ENCODE assay signal across 22 mouse cellular contexts in genomic region chr4:16414178-16414892, GRCm38 (mm10).
DNase-seq lines count a peak whose midpoint lies in the region; ATAC-seq and TF ChIP-seq lines count a peak whose summit lies in the region.
"Had no signal": no experiment of that assay in that cellular context is flagged by ENCODE, and none has a peak within 500 bp of the region (broad histone marks: within the 10 kb centered on the region; RNA-seq: fewer than 3 reads in every experiment).

No protein-coding gene starts in this region.

- H3K9me3 ChIP-seq in limb, embryonic 12.5 days = no peaks in the 10 kb centered on the region
- H3K9me3 ChIP-seq in limb, embryonic 10.5 days (replicated peaks) = no peaks in the 10 kb centered on the region
- no peaks in the 10 kb centered on the region for H3K9me3 ChIP-seq in limb, embryonic 14.5 days (ENCODE audit: control insufficient read depth, low read length)
- H3K9me3 ChIP-seq: embryonic facial prominence, embryonic 12.5 days; embryonic facial prominence, embryonic 15.5 days; forebrain, embryonic 10.5 days; forebrain, embryonic 12.5 days had no signal

- TF ChIP-seq POLR2A in limb, embryonic 14.5 days (IDR thresholded peaks at IDR 0.05; ENCODE audit: borderline replicate concordance, extremely low read depth, insufficient read depth, insufficient read length) = no peak

- H3K9ac ChIP-seq in limb, embryonic 12.5 days (replicated peaks) = no peak overlapping the region
- H3K9ac ChIP-seq in limb, embryonic 14.5 days (ENCODE audit: low read depth, low read length, severe bottlenecking) = no peak overlapping the region
- H3K9ac ChIP-seq: embryonic facial prominence, embryonic 12.5 days; embryonic facial prominence, embryonic 15.5 days; forebrain, embryonic 12.5 days had no signal

- H3K4me3 ChIP-seq in limb, embryonic 12.5 days (replicated peaks) = no peak overlapping the region
- H3K4me3 ChIP-seq in limb, embryonic 10.5 days = no peak overlapping the region
- no peak overlapping the region for H3K4me3 ChIP-seq in limb, embryonic 14.5 days (replicated peaks; ENCODE audit: low read length)
- H3K4me3 ChIP-seq: embryonic facial prominence, embryonic 12.5 days; embryonic facial prominence, embryonic 15.5 days; erythroblast, embryonic 14.5 days; forebrain, embryonic 10.5 days; forebrain, embryonic 12.5 days had no signal

- H3K27ac ChIP-seq in limb, embryonic 12.5 days = peak overlapping the region; percentile 26; the same call in 1 of the 2 replicates
- no peak overlapping the region for H3K27ac ChIP-seq in limb, embryonic 10.5 days
- H3K27ac ChIP-seq in limb, embryonic 14.5 days (replicated peaks; ENCODE audit: low read depth, low read length) = no peak overlapping the region
- H3K27ac ChIP-seq: embryonic facial prominence, embryonic 12.5 days; embryonic facial prominence, embryonic 15.5 days; forebrain, embryonic 10.5 days; forebrain, embryonic 12.5 days had no signal

- H3K27me3 ChIP-seq in limb, embryonic 12.5 days = 0 out of 2 replicates have a peak, but pooled peaks cover 2% of the 10 kb centered on the region
- no peaks in the 10 kb centered on the region for H3K27me3 ChIP-seq in limb, embryonic 10.5 days (ENCODE audit: low read depth, poor library complexity, severe bottlenecking)
- no peaks in the 10 kb centered on the region for H3K27me3 ChIP-seq in limb, embryonic 14.5 days (ENCODE audit: control insufficient read depth, insufficient read depth, low read length)
- H3K27me3 ChIP-seq: embryonic facial prominence, embryonic 12.5 days; embryonic facial prominence, embryonic 15.5 days; forebrain, embryonic 12.5 days had no signal

- H3K36me3 ChIP-seq in limb, embryonic 12.5 days = no peaks in the 10 kb centered on the region
- no peaks in the 10 kb centered on the region for H3K36me3 ChIP-seq in limb, embryonic 10.5 days
- no peaks in the 10 kb centered on the region for H3K36me3 ChIP-seq in limb, embryonic 14.5 days (ENCODE audit: control insufficient read depth, insufficient read depth, low read length)
- H3K36me3 ChIP-seq: embryonic facial prominence, embryonic 12.5 days; embryonic facial prominence, embryonic 15.5 days; forebrain, embryonic 10.5 days; forebrain, embryonic 12.5 days had no signal

- H3K4me1 ChIP-seq in limb, embryonic 12.5 days (replicated peaks) = peaks cover 7% of the 10 kb centered on the region
- H3K4me1 ChIP-seq in limb, embryonic 10.5 days = no peaks in the 10 kb centered on the region
- peaks cover 7% of the 10 kb centered on the region; the same call in 1 of the 2 replicates for H3K4me1 ChIP-seq in limb, embryonic 14.5 days (ENCODE audit: control insufficient read depth, insufficient read depth, low read length)
- H3K4me1 ChIP-seq: embryonic facial prominence, embryonic 12.5 days; embryonic facial prominence, embryonic 15.5 days; forebrain, embryonic 10.5 days; forebrain, embryonic 12.5 days had no signal

- ATAC-seq in limb, embryonic 12.5 days (ENCODE audit: insufficient number of reproducible peaks, insufficient read depth, low FRiP score, low TSS enrichment, low read depth) = peak; percentile 69
- peak; percentile 88 for ATAC-seq in limb, embryonic 14.5 days (ENCODE audit: low FRiP score, low read depth)
- no peak for ATAC-seq in inflammation-experienced regulatory T-cells, adult 6 months
- ATAC-seq: forebrain, embryonic 14.5 days; forebrain, embryonic 16.5 days had no signal

- no peak overlapping the region for H3K4me2 ChIP-seq in limb, embryonic 12.5 days
- H3K4me2 ChIP-seq in limb, embryonic 14.5 days (replicated peaks; ENCODE audit: low read depth, low read length, severe bottlenecking) = no peak overlapping the region
- H3K4me2 ChIP-seq: embryonic facial prominence, embryonic 12.5 days; embryonic facial prominence, embryonic 15.5 days; forebrain, embryonic 12.5 days had no signal

- no peak for DNase-seq in limb, embryonic 10.5 days (ENCODE audit: low spot score)
- DNase-seq in limb, embryonic 14.5 days (ENCODE audit: low spot score) = peak; percentile 87
- no peak for DNase-seq in layer of hippocampus, adult 9-11 months
- DNase-seq: adrenal gland, adult 2 months; adrenal gland, postnatal 10 days; adrenal gland, postnatal 25 days; cerebellum, adult 11 months; cerebellum, adult 18-20 months; cerebellum, adult 8-10 months; cerebellum, adult 9-11 months; cerebellum, postnatal 14 days; cerebellum, postnatal 36 days; embryo, embryonic 11 days had no signal
